Mouse (Mus musculus): ENCODE data around the gene Mc1r. TPM values are rescaled to one million over a fixed set of nuclear protein-coding genes. Genes with fewer than 3 reads are reported as not detected.
"Not testable (repeated sequence)": the region's sequence is repeated elsewhere in the genome, so short reads cannot be mapped to it uniquely, and the experiment has no call there.

The Mc1r gene
- polyA plus RNA-seq, 1 experiment from 2014 or later = not detected

DNA sequence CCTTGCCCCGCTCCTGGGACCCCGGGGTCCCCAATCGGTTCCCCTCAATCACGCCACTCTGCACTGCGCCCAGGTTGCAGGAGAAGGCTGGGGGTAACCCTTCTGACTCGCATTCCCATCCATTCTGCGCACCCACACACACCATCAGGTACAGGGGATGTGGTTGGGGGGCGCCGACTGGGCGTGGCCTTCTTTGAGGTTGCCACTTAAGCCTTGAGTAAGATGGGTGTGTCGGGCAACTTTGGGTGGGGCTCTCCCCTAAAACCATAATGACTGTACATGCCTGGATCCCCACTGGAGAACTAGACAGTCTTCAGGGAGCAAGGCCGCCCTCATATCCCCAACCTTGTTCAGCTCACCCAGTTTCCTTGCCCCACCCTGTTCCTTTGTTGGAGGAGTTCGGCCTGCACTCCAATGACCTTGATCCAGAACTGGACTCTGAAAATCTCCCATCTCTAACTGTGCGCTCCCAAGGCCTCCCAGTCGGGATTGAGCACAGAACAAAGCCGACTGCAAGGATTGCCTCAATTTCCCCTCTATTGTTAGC, 4.9 kb downstream of the Mc1r start:
- ATAC-seq (ENCODE audit: insufficient read depth) = peak; percentile 10; the same call in 1 of the 2 replicates
- 9% methylated on average over 16 of the region's 16 CpGs for WGBS
- peaks cover 59% of the 10 kb centered on the region for H3K27me3 ChIP-seq (ENCODE audit: insufficient read depth, low read length)
- TF ChIP-seq CTCF (IDR thresholded peaks at IDR 0.05; ENCODE audit: low read depth) = no peak
- H3K4me1 ChIP-seq (ENCODE audit: insufficient read depth) = no peaks in the 10 kb centered on the region
- H3K36me3 ChIP-seq (ENCODE audit: insufficient read depth) = no peaks in the 10 kb centered on the region
- no peak overlapping the region for H3K27ac ChIP-seq (ENCODE audit: low read depth)
- no peaks in the 10 kb centered on the region for H3K9me3 ChIP-seq (ENCODE audit: low read depth, low read length)
- H3K9ac ChIP-seq = no peak overlapping the region
- no peak for DNase-seq
- peak overlapping the region; percentile 53 for H3K4me2 ChIP-seq
- H3K4me3 ChIP-seq (ENCODE audit: low read depth, low read length) = peak overlapping the region; percentile 24

DNA sequence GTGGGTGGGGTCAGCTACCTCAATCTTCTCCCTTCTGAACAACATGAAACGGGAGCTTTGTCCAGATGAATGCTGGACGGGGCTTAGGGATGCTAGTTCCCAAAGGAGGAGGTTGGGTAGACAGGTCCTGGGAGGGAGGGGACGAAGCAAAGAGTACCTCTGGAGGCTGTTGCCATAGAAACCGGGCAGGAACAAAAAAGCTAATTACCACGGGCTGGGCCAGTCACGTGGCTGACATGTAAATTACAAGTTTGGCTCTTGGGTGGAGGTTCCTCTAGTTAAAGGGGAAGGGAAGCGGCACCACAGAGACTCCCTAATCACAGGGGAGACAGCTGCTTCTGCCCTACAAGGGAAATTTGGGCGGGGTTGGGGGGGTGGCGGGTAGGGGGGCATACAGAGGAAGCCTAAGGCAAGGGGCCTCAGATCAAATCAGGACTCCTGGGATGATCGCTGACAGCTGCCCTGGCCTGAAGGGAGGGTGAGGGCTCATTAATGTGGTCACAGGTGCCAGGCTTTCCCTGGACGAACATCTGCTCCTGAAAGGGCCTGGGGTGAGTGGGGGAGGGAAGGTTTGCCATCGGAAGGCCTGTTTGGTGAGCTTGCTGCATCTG, 5.8 kb downstream of the Mc1r start:
- no peaks in the 10 kb centered on the region for H3K9me3 ChIP-seq (ENCODE audit: low read depth, low read length)
- peaks cover 59% of the 10 kb centered on the region for H3K27me3 ChIP-seq (ENCODE audit: insufficient read depth, low read length)
- ATAC-seq (ENCODE audit: insufficient read depth) (no peak), DNase-seq (no peak)
- TF ChIP-seq CTCF (IDR thresholded peaks at IDR 0.05; ENCODE audit: low read depth) = no peak
- 3% methylated on average over 12 of the region's 12 CpGs for WGBS
- no peak overlapping the region for H3K4me2 ChIP-seq
- H3K27ac ChIP-seq (ENCODE audit: low read depth) = no peak overlapping the region
- H3K36me3 ChIP-seq (ENCODE audit: insufficient read depth) = no peaks in the 10 kb centered on the region
- no peaks in the 10 kb centered on the region for H3K4me1 ChIP-seq (ENCODE audit: insufficient read depth)
- H3K4me3 ChIP-seq (ENCODE audit: low read depth, low read length) = no peak overlapping the region
- no peak overlapping the region for H3K9ac ChIP-seq

DNA sequence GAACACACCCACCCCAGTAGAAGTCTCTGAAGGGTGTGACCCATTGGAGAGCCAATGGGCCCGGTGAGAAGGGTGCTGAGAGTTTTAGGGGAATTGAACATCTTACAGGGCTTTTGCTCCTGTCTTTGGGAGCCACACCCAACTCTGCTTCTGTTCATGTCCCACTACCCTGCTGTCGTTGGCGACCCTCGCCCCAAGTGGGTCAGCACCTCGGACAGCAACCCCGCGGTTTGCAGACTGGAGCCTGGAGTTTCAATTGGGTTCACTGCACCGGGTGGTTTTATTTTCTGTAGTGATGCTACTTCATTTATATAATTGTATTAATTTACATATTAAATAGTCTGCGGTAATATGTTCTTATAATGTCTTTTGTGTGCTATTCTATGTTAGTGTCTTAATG, 7.3 kb downstream of the Mc1r start:
- TF ChIP-seq CTCF (IDR thresholded peaks at IDR 0.05; ENCODE audit: low read depth) = no peak
- WGBS = 8% methylated on average over 9 of the region's 9 CpGs
- ATAC-seq (ENCODE audit: insufficient read depth) = no peak

GRCm38 (mm10) chr8:123414997-123415696, 8.2 kb downstream of the Mc1r start:
- H3K4me1 ChIP-seq (ENCODE audit: insufficient read depth); H3K9ac ChIP-seq; H3K4me2 ChIP-seq; H3K9me3 ChIP-seq (ENCODE audit: low read depth, low read length); H3K4me3 ChIP-seq (ENCODE audit: low read depth, low read length); H3K27ac ChIP-seq (ENCODE audit: low read depth); H3K36me3 ChIP-seq (ENCODE audit: insufficient read depth); ATAC-seq (ENCODE audit: insufficient read depth); DNase-seq: not testable (repeated sequence)
- peaks cover 42% of the 10 kb centered on the region for H3K27me3 ChIP-seq (ENCODE audit: insufficient read depth, low read length)
- 72% methylated on average over 5 of the region's 5 CpGs for WGBS

More for the DNA sequence above, 7.3 kb downstream of the Mc1r start:
- no peaks in the 10 kb centered on the region for H3K36me3 ChIP-seq (ENCODE audit: insufficient read depth)
- peaks cover 51% of the 10 kb centered on the region for H3K27me3 ChIP-seq (ENCODE audit: insufficient read depth, low read length)
- H3K9ac ChIP-seq = no peak overlapping the region
- no peaks in the 10 kb centered on the region for H3K9me3 ChIP-seq (ENCODE audit: low read depth, low read length)
- DNase-seq = peak; percentile 61
- no peak overlapping the region for H3K4me2 ChIP-seq
- no peak overlapping the region for H3K4me3 ChIP-seq (ENCODE audit: low read depth, low read length)
- H3K4me1 ChIP-seq (ENCODE audit: insufficient read depth) = no peaks in the 10 kb centered on the region
- no peak overlapping the region for H3K27ac ChIP-seq (ENCODE audit: low read depth)

DNA sequence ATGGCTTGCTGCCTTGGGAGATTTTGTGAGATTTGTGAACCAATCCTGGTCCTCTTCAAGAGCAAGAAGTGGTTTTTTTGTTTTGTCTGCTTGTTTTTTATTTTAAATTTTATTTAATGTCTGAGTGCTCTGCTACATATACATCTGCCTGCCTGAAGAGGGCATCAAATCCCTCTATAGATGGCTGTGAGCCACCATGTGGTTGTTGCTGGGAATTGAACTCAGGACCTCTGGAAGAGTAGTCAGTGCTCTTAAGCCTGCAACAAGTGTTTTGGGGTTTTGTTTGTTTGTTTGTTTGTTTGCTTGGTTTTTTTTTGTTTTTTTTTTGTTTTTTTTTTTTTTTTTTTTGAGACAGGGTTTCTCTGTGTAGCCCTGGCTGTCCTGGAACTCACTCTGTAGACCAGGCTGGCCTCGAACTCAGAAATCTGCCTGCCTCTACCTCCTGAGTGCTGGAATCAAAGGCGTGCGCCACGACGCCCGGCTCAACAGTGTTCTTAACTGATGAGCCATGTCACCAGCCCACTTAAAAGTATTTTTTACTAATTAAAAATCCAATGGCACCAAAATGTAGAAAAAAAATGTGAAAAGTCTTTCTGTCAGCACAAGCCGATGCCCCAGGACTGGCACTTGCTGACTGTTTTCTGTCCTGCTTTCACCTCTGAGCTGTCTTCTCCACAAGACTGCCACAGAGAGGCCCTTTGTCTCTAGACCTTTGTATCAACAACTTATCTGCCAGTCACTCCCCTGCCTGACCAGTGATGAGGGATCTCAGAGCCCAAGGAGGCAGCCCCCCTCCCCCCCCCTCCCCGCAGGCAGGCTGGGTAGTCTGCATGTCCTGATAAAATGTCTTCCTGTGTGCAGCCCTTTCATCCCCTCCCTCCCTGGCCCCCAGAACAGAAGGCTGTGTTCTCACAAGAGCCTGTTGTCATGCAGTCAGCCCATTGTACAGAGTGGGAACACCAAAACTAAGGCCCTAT, 9.3 kb downstream of the Mc1r start:
- Histone ChIP-seq H3K9me3 (ENCODE audit: low read depth, low read length) (no peaks in the 10 kb centered on the region), H3K27me3 (ENCODE audit: insufficient read depth, low read length) (peaks cover 31% of the 10 kb centered on the region), H3K27ac (ENCODE audit: low read depth) (no peak overlapping the region), H3K4me2 (no peak overlapping the region), H3K4me3 (ENCODE audit: low read depth, low read length) (no peak overlapping the region), H3K36me3 (ENCODE audit: insufficient read depth) (no peaks in the 10 kb centered on the region), H3K4me1 (ENCODE audit: insufficient read depth) (no peaks in the 10 kb centered on the region), H3K9ac (no peak overlapping the region)
- 76% methylated on average over 8 of the region's 8 CpGs for WGBS
- peak; percentile 49 for DNase-seq
- TF ChIP-seq CTCF (IDR thresholded peaks at IDR 0.05; ENCODE audit: low read depth) = peak; percentile 33
- ATAC-seq (ENCODE audit: insufficient read depth) = no peak

DNA sequence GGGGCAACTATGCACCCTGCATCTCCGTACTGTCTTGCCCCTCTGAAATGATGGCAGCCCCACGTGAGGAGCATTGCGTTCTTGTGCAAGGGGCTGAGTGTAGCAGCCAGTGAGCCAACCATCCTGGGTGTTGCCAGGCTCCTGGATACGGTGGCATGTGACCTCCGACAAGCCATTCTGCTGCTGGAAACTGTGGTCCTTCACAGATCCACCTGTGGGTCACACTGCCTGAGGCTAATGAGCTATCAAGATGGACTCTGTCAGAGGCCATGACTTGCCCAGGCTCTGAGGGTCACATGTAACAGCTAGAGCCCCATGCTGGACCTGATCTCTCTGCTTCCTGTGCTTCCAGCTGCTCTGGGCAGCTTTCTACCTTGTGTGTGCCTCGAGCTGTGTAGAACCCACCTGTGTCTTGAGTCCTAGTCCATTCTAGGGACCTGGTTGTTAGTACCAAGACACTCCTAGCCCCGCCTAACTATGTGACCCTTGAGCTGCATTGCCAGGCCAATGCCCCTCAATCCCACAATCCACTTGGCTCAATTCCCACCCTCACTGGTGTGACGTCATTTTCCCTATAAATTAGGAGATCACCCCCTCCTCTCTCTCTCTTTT, 10.1 kb downstream of the Mc1r start:
- Histone ChIP-seq H3K9me3 (ENCODE audit: low read depth, low read length) (no peaks in the 10 kb centered on the region), H3K27ac (ENCODE audit: low read depth) (no peak overlapping the region), H3K9ac (no peak overlapping the region), H3K4me2 (no peak overlapping the region), H3K4me3 (ENCODE audit: low read depth, low read length) (no peak overlapping the region), H3K36me3 (ENCODE audit: insufficient read depth) (no peaks in the 10 kb centered on the region), H3K4me1 (ENCODE audit: insufficient read depth) (no peaks in the 10 kb centered on the region), H3K27me3 (ENCODE audit: insufficient read depth, low read length) (peaks cover 23% of the 10 kb centered on the region)
- no peak for DNase-seq
- 73% methylated on average over 8 of the region's 8 CpGs for WGBS
- TF ChIP-seq CTCF (IDR thresholded peaks at IDR 0.05; ENCODE audit: low read depth) = no peak
- ATAC-seq (ENCODE audit: insufficient read depth) = no peak

All from lung, embryonic 14.5 days (tissue).